Mouse (Mus musculus) embryo, embryonic 10 days (tissue): ENCODE data around the gene Pheta2.
A peak's percentile ranks its signal among the peaks of the same experiment; 100 is the strongest.
"Not testable (repeated sequence)": the region's sequence is repeated elsewhere in the genome, so short reads cannot be mapped to it uniquely, and the experiment has no call there.

Experiments
- DNase-seq: peaks from one replicate; pipeline ENCODE4 v3.0.0-alpha.2; 2015; ENCODE audit warnings: low spot score

Pheta2 gene

DNA sequence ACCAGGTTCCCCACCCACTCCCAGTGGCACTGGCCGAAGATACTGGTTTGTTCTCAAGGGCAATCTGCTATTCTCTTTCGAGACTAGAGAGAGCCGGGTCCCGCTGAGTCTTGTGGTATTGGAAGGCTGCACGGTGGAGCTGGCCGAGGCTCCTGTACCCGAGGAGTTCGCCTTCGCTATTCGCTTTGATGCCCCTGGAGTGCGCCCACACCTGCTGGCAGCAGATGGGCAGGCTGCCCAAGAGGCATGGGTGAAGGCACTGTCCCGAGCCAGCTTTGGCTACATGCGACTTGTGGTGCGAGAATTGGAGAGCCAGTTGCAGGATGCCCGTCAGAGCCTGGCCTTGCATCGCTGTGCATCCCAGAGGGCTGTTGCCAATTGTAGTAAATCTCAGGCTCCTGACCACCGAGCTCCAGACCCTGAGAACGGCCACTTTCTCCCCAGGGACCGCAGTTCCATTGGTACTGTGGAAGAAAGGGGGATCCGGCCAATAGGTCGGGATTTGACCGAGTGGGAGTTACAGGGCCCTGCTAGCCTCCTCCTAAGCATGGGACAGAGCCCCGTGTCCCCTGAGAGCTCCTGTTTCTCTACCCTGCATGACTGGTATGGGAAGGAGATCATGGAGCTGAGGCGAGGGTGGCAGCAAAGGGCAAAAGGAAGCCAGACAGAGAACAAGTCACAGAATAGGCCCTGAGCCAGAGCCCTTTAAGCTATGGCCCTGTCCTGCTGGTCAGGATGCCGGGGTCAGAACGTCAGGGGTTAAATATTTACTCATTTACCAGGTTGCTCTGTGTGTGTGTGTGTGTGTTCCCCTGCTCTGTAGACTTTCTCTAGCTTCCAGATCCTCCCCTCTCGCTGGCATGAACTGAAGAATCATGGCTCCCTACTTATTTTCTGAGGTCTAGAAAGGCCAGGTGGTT, 4.9 kb downstream of the Pheta2 start:
- no peak for DNase-seq

DNA sequence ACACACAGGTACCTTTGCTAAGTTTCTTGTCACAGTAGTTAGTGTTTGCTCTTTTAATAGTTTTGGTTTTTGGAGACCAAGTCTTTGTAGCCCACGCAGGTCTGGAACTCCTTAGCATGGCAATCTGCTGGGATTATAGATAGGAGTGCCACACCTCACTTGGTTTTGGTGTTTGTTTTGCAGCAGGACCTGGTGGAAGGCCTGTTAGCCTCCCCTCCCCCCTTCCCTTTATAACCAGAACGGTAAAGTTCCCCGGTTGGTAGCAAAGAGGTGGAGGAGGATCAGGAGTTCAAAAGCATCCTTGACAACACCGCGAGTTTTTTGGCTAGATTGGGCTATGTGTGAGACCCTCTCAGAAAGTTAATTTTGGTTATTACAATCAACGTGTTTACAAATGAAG, 6.2 kb downstream of the Pheta2 start:
- DNase-seq, result no peak

DNA sequence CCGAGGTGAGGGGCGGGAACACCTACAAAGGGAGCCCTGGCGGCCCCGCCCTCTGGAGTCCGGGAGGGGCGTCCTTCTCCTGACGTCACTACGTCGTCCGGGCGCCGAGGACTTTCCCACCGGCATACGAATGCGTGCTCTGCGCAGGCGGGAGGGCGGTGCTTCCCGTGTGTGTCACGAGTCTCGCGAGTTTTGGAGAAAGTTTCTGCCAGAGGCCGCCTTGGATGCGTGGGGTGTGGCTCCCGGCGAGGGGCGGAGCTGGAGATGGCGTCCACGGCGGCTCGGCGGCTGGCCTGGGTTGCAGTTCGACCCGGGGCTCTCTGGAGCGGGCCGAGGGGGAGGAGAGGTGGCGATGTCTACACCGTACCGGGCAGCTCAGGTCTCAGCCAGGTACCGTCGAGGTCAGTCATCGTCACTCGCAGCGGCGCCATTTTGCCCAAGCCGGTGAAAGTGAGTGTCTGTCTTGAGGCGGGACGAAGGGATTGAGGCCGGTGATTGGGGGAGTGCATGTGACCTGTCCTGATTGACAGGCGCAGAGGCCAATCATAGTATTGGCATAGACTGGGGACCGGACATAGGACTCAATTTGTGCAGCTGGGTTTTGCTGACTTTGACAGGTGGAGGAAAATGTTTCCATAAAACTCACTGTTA, 7.2 kb downstream of the Pheta2 start:
- peak; percentile 99 for DNase-seq

DNA sequence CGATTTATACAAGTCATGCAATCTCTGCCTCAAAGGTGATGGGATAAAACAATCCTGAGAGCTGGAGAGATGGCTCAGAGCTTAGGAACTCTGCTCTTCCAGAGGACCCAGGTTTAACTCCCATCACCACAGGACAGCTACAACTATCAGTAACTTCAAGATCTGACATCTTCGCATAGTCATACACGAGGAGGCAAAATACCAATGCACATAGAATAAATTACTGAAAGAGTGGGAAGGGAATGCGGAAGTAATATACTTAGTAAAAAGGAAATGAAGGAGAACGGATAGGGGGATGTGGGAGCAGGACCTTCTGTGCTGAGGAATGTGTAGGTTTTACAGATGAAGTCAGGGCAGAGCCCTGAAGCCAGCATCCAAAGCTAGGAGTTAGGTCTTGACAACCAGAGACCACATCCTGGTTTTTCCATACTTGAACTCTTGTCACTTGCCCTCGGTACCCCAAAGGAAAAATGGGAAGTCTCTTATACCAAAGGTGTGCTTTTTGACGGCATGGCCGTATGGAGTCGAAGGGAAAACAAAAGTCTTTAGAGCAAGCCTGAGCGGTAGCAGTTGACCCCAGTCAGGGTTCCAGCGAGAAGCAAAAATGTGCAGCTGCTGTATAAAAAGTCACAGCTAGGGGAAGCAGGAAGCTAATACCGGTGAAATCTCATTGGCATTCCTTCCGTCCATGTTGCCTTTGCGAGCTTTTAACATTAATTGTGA, 8.0 kb downstream of the Pheta2 start:
- no peak for DNase-seq

DNA sequence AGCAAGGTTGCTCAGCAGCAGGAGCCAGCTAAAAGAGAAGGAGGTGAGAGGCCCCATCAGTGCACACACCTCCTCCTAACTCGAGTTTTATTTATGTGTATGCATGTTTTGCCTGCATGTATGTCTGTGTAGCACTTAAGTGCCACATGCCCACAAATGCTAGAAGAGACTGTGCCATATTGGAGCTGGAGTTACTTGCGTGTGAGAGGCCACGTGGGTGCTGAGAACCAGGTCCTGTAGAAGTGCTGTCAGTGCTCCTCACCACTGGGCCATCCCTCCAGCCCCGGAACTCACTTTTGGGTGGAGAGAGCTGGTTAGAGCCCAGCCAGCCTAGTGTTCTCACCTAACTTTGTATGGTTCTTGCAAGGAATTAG, 8.5 kb downstream of the Pheta2 start:
- no peak for DNase-seq

DNA sequence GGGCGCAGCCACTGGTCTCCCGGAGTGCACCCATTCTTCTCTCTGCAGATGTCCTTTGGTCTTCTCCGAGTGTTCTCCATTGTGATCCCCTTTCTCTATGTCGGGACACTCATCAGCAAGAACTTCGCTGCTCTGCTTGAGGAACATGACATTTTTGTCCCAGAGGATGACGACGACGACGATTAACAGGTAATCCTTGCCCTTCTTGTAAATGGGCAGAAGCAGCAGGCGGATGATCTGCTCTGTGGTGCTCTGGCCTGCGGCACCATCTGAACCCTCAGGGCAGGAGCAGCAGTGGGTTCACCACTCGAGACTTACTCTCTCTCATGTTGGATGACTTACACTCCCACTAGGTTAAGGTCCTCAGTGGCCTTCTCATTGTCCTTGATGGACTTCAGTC, 9.1 kb downstream of the Pheta2 start:
- DNase-seq, result no peak

DNA sequence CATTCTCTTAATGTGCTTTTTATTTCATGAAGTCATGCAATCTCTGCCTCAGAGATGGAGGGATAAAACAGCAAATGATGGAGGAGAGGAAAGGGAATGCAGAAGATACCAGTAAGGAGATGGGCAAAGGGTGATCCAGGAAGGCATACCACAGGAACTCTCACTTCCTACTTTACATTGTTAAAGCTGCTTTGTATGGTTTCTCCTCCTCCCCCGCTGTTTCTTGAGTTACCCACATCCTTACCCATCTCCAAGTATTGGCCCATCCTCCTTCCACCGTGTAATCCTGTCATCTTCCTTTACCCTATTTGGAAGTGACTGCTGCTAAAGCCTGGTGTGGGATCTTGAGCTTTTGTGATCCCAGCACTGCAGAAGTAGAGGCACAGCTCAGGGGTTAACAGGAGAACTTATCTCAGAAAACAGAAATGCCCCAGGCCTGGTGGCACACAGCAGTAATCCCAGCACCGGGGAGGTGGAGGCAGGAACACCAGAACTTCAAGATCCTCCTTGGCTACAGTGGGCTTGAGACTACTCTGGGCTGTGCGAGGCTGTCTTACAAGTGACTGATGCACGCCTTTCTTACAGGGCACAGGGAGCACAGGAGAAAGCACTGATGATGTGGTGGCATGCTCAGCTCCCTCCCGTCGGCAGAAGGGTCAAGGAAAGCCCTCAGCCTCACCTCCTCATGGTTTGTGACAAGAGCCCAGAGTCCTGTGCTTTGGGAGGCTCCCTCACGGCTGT, 9.7 kb downstream of the Pheta2 start:
- DNase-seq, result no peak

DNA sequence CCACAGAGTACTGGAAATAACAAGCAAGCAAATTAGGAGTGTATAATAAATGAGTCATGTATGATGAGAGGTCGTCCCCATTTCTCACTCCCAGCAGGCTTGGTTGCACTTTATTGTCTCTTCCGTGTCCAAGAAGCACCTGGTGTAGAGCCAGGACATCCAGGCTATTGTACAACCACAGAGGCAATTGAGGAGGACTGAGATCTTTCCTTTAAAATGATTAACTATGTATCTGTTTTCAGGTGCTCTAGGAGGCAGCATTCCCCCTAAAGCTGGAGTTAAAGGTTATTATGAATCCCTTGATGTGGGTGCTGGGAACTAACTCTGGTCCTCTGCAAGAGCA, 10.2 kb downstream of the Pheta2 start:
- DNase-seq, result no peak

DNA sequence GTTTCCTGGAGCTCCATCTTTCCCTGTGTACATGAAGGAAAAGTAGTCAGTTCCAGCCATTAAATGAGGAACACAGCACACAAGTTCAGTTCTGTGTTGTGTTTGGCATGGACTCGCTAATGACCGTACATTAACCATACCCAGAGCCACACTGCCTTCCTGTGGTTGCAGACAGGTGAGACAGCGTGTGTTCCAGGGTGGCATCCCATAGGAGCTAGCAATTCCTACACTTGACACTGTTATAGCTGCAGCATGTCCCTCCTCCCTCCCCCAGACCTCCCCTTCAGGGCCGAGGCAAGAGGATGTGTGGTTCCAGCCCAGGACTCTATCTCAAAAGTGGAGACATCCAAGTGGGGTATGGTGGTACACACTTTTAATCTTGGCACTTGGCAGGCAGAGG, 11.6 kb downstream of the Pheta2 start:
- no peak for DNase-seq

DNA sequence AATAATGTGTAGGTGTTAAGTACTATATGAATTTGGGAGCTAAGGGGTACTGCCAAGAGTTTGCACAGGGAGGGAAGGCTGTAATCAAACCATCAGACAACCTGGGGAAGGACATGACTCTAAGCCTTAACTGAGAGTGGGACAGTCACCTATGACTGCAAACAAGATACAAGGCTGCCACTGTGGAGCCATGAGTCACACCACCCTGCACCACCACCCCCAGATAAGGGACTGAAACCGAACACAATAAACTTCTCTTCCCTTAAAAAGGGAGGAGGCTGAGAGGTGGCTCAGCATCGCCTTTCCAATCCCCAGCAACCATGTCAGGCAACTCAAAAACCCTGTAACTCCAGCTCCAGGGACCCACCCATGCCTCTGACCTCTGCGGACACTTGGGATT, 12.7 kb downstream of the Pheta2 start:
- no peak for DNase-seq

DNA sequence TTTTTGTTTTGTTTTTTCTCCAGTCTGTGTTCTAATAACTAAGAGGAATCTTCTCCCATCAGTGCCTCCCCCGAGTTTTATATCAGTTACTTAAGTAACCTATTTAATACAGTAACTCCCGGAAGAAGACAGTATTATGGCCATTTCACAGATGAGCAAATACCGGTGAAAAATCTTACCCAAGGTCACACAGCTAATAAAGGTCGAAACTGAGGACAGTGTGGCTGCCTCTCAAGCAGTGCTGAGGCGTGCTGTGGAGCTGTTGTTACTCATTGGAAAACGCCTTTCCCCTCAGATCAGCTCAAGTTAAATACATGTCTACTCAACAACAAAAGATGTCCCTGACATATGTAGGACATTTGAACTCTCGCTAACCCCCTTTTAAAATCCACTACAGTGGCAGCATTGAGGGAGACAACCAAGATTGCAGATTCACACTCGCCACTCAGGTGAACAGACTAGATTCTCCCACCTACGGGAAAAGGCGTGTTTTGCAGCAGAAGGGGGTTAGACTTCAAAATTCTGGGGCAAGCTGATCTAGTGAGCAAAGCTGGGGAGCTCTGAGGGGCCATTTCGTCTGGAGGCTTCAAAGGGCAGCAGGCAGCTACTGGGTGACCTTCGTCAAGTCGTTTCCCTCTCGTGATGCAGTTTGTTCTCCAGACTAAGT, 14.5 kb downstream of the Pheta2 start:
- no peak for DNase-seq

DNA sequence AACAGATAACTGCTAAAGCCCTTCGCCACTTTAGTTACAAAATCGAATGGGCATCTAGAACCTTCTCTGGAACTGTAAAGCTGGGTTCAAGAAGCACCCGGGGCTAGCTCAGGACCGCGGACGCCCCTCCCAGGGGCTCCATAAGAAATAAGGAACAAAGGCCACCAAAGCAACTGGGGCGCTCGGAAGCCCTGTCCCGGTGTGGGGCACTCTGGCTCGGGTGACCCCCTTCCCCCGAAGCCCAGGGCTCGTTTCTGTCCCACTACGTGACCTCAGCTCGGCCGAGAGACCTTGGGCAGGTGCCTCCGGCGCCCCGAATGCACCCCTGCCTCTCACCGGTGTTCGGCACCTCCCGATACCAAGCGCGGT, 15.0 kb downstream of the Pheta2 start:
- no peak for DNase-seq

DNA sequence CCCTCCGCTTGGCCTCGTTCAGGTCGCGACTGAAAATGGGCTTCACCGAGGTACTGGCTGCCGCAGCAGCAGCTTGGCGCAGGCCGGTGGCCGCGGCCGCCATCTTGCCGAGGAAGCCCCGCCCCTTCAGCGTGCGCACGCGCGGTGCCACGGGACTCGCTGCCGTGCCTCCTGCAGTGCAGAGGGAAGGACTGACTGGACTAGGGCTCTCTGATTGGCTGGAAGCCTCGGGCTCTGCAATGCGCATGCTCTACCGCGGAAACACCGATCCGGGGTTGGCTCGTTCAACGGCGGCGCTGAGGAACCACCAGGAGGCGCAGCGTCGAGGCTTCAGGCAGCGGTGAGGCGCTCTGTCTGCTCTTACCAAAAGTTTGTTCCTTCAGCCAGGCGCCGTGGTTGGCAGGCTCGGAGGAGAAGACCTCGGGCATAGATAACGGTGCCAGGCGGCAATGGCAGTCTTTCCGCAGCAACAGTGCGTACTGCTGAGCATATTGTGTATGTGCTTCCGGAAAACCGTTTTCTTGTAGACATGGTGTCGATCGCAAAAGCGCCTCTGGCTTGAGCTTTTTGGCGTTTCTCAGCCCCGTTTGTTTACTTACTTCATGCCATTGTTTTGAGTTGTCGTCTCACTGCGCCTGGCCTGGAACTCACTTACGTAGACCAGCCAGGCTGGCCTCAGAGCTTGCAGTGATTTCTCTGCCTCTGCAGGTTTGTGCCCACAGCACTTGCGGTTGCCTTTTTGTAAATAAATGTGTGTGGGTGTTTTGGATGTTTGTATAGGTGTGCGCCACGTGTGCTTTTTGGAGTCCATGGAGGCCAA, 15.6 kb downstream of the Pheta2 start, which contains the start of gene Ndufa6:
Gene Ndufa6 (minus strand): TSS at position 197 of the 820 bp plus-strand sequence.
- DNase-seq, result peak; percentile 99

DNA sequence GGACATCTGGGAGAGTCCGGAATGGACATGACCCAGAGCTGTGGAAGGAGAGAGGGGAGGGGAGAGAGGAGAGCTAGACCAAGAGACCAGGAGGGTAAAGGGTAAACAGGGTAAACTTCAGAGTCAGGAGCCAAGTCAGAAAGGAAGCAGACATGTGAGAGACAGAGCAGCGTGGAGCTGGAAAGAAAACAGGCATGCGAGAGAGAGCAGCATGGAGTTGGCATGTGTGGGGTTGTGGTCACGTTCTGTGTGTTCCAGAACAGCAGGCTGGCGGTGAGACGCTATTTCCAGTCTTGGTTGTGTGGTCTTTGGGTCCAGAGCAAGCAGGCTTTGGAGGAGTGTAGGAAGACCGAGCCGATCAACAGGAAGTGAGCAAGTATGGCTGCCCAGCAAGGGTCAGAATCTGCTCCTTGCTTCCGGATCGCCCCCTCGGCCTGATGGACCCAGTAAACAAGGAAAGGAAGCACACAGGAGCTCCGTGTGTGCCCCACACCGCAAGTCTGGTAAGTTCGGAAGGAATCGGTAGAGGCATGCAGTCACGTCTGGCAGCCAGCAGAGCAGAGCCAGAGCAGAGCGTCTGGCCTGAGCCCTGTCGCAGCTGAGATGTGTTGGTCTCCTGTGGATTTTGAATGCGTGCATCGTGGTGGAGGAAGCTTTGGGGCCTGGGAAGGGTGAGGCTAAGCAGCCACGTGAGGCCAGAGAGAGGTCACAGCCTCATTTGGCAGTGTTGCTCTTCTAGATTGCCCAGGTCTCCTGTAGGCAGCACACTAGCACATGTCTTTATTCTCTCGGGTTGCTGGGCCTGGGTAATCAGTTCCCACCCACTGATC, 19.9 kb downstream of the Pheta2 start:
- no peak for DNase-seq

DNA sequence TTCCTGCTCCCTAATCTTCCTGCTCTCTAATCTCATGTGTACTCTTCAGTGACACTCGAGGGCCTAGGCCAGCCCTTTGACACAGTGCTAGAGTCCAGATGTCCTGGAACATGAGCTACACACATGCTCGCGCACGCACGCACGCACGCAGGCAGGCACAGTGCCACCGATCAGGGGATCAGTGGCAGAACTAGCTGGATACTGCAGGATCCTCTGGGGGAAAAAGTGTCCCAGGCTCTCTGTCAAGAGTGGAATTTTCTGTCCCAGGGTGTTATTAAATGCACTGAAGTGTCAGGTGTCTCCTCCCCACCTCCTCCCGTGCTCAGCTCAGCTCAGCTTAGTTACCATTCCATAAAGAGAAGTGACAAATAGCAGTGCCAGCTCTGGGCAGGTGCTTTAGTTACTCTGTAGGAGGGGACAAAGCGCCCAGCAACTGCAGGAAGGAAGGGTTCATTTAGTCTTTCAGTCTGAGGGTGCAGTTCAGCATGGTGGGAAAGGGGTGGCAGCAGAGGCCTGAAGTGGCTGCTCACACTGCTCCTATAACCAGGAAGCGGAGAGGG, 22.8 kb downstream of the Pheta2 start:
- DNase-seq, result no peak

DNA sequence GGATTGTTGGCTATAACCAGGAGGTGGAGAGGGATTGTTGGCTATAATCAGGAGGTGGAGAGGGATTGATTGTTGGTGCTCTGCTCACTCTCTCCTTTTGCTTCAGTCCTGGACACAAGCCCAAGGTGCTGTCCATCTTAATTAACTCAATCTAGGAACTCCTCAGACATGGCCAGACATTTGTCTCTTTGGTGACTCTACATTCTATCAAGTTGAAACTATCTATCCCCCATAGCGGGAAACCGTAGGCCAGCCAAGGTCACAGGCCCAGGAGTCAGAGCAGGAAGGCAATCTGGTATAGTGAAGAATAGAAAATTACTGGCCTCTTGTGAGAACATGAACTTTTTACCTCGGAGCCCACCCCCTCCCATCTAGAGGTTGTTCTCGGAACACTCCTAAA, 23.5 kb downstream of the Pheta2 start:
- no peak for DNase-seq

DNA sequence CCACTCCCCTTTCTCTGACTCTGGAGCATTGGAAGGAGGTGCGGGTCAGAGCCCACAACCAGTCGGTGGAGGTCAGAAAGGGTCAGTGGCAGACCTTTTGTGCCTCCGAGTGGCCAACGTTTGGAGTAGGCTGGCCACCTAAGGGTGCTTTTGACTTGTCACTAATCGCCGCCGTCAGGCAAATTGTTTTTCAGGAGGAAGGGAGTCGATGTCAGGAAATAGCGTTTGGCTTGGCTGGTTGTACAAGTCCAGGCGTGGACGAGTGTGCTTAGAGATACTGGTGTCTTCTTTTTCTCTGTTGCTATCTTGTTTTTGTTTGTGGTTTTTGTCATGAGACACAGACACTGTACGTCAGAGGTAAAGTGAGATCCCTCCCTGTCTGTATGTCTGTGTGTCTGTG, 25.1 kb downstream of the Pheta2 start:
- not testable (repeated sequence) for DNase-seq

DNA sequence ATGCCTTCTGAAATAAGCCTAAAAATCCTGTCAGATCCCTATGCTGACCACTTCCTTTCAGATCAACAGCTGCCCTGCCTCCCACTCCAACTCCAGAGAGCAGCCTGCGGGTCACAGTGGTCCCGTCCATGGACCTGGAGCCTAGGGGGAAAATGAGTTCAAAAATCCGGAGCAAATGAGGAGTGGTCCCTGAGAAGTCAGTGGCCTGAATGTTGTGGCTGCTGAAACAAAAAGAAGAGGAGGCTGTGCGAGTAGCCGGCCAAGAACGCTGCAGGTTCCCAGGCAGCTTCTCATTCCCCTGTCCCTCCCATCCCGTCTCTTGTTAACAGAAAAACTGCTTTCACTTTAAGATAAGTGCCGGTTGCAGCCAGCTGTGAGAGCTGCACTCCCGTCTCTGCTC, 25.8 kb downstream of the Pheta2 start:
- DNase-seq, result not testable (repeated sequence)

DNA sequence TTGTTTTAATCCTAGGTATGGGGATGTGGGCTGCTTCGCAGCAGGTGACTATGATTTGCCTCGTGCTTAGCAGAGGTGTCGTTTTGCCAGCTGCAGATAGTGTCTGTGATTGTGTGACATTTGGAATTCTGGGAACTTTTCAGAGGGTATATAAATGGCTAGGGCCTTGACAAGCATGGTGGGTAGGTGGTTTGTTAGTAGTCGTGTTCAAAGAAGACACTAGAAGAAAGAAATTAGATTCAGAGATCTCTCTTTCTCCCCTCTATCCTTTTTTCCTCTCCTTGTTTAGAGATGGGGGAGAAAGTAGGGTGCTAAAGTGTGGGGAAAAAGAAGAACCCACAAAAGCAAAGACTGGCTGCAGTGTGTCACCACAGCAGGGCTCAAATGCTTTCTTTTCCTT, 29.4 kb downstream of the Pheta2 start:
- no peak for DNase-seq

DNA sequence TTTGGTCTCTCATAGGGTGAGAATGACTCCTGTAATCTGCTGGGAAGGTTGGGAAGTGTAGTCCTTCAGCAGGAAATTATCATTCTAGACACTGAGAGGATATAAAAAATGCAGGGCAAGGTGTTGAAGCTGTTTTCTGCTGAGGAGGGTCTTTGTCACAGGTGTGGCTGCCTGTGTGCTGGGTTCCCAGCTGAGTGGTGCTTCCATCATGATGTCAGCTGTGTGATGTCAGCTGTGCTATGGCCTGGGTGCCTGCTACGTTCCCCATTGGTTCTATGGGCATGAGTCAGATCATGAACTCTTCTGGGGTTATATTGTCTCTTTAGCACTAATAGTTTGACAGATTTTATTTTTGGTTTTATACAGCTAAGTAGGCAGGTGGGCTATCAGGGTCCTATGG, 30.1 kb downstream of the Pheta2 start:
- no peak for DNase-seq
